Mouse (Mus musculus) urinary bladder, postnatal 4 days (tissue): ENCODE results near the gene Myof.

Experiments
- DNase-seq, 2 experiments: peaks; one replicate each; pipeline ENCODE4 v3.0.0; 2021 to 2022; ENCODE audit warnings: low spot score in 2 of 2

Myof gene

GRCm38 (mm10) chr19:37876605-37877245 is 166.7 kb downstream of the Myof start:
- no peak for DNase-seq

DNA sequence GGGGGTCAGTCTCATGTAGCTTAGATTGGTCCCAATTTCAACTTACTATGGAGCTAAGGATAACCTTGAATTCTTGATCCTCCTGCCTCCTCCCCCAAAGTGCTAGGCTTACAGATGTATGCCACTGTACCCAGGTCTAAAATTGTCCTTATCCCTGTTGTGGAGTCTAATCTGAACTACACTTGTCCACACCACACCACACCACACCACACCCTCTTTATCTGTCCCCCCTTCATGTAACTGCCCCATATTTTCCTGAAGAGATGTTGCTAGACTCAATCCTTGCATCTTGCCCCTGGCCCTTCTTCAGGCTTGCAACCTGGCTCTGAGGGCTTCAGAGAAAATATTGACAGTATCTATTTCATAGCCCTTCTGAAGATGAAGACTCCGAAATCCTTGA is 169.9 kb downstream of the Myof start:
- no peak for DNase-seq

GRCm38 (mm10) chr19:37867592-37867991 is 175.8 kb downstream of the Myof start:
- no peak for DNase-seq

DNA sequence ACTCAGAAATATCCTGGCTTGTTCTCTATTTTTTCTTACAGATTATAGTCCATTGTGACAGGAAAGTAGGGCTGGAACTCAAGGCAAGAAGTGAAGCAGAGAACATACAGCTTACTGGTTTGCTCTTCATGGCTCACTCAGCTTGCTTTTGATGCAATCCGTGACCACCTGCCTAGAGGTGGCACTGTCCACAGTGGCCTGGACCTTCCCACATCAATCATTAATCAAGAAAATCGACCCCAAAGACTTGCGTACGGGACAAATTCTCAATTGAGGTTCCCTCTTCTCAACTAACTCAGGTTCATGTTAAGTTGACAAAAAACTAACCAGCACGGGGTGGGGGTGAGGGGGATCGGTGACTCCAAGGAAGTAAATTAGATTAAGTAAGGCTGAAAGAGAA is 176.4 kb downstream of the Myof start:
- DNase-seq, result no peak

GRCm38 (mm10) chr19:37861171-37861570 is 182.2 kb downstream of the Myof start:
- DNase-seq, result no peak

DNA sequence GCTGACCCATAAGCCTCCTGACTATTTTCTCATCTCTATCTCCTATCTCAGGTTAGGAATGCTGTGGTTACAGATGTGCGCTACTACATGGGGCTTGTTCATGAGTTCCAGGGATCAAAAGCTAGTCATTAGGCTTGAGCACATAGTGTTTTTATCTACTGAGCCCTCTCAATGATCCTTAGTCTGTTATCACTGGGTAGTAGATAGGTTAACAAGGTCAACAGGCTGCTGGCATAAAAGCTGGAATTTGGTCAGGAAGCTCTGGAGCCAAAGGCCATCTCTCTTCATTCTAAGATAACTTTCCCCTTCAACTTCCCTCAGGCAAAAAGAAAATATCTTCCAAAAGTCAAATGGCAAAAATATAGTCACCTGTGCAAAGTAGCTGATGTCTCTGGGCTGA is 183.1 kb downstream of the Myof start:
- no peak for DNase-seq

DNA sequence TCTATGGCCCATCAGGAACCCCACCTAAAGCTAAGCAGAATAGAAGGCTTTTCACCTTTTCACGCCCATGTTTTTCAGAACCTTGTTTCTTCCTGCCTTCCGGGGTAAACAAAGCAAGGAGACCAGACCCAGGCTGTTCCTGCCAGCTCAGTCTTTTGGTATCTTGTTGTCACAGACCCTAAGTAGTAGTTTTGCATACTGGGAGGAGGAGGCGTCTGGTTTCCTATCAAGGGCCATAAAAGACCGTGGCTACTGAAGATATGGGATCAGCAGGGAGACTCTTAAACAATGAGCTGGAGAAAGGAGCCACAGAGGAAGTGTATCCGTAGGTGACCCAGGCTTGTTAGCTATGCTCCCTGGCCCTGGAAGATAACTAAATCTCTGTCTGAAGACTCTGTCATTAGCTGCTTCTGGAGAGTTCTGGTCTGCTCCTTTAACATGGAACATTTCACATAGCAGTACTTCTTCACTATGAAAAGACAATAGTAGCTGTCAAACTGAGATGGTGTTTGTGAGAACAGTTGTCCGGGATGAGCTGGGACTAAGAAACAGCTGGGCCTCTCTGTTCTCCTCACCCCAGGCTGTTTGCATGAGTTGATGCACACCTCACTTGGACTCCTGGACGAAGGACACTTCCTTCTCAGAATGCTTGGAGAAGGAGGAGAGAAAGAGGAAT is 184.8 kb downstream of the Myof start:
- DNase-seq, result no peak

DNA sequence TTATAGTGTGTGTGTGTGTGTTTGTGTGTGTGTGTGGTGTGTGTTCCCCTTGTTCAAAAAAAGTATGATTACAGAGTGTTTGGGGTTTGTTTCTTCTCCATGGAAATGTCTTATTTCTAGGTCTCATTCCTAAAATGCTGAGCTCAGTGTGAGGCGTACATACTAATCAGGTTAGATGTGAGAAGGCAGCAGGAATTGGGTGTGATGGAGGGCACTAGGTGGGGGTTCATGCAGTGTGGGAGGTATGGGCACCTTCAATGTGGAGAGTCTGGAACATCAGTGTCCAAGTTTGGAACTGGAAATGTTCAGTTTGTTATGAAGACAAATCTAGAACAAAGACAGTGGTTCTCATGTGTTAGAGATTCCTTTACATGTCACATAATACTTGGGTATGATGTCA is 191.3 kb downstream of the Myof start:
- no peak for DNase-seq

DNA sequence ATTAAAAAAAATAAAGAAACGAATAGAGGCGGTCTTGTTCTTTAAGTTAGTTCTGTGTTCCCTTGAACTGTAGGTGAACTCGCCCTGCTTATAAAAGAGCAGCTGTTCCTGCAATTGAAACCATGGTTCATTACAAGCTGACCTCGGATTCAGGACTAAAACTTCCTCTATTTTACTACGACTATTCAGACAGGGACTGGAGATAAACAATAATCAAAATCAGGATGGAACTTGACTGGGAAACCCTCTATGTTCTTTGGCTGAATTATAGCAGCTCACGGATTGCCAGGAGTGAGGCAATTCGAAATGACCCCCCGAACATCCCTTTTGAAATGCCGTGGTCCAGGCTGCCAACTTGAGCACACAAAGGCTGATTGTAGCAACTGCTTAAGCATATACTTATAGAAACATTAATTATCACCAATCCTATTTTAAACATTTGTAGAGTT is 191.8 kb downstream of the Myof start:
- no peak for DNase-seq
